Mouse (Mus musculus): ENCODE results near the gene Rptor.

- TF ChIP-seq POLR2A (IDR thresholded peaks at IDR 0.05; ENCODE audit: borderline replicate concordance, extremely low read depth, low read depth, low read length), result no peak
- TF ChIP-seq CTCF (IDR thresholded peaks at IDR 0.05; ENCODE audit: insufficient read depth, low read length), result no peak
Measured at GRCm38 (mm10) chr11:119781726-119782125, 179.0 kb downstream of the Rptor start.
